Mouse (Mus musculus) cerebellum, postnatal 36 days (tissue): ENCODE measurements around the gene Clstn1.
"Not testable (repeated sequence)": the region's sequence is repeated elsewhere in the genome, so short reads cannot be mapped to it uniquely, and the experiment has no call there.

ENCODE experiments used
- DNase-seq, 2 experiments: peaks; one replicate each; pipeline ENCODE4 v3.0.0; 2021 to 2022; ENCODE audit warnings: mixed read lengths in 2 of 2

The Clstn1 gene

DNA sequence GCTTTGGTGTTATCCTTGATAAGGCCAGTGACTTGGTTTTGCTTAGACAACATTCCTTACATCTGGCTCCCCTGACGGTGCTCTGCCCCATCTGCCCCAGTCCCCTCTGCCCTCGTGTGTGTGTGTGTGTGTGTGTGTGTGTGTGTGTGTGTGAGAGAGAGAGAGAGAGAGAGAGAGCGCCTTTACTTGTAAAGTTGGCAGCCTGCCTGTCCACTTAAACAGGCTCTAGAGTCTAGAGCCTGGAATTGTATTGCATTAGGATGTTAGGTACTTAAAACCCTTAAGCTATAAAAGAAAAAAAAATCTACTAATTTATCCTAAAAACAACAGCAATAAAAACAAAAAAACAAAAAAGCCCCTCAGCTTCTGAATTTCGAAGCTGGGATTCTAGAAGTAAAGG lies 15.2 kb downstream of the Clstn1 start:
- DNase-seq, result no peak

DNA sequence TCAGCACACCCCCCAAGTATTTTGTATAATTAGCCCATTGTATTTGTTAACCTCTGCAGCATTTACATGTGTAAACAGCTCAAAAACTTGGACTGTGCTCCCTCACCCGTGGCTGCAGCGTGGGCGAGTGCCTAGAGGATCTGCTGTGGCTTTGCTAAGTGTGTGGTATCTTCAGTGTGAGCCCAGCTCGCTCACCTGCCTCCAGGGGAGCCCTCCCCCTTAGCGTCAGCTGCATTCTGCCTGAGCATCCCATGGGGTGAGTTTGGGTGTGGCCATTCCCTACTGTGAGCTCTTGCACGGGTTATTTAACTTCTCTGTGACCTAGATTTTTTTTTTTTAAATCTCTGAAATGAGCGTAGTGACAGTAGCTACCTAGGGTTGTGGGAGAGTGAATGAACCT lies 16.0 kb downstream of the Clstn1 start:
- no peak for DNase-seq

DNA sequence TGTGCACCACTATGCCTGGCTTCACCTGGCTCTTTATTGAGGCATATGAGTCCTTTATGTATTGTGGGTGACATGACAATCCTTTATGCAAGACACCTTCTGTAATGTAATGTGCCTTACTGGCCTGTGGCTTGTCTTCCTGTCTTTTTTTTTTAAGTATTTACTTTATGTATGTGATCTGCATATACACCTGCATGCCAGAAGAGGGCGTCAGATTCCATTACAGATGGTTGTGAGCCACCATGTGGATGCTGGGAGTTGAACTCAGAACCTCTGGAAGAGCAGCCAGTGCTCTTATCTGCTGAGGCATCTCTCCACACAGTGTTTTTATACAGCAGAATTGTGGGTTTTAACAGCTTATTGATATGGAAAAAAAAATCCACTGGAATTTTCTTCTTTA lies 17.6 kb downstream of the Clstn1 start:
- DNase-seq, result no peak

DNA sequence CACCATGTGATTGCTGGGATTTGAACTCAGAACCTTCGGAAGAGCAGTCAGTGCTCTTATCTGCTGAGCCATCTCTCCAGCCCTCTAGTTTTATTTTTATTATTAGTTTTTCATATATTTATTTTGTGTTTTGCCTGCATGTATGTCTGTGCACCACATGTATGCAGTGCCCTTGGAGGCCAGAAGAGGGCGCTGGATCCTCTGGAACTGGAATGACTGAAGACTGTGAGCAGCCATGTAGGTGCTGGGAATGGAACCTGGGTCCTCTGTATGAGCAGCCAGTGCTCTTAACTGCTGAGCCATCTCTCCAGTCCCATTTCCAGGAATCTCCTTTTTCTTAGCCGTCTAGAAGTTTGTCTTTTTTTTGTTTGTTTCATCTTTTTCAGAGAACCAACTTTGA lies 18.2 kb downstream of the Clstn1 start:
- DNase-seq, result no peak

DNA sequence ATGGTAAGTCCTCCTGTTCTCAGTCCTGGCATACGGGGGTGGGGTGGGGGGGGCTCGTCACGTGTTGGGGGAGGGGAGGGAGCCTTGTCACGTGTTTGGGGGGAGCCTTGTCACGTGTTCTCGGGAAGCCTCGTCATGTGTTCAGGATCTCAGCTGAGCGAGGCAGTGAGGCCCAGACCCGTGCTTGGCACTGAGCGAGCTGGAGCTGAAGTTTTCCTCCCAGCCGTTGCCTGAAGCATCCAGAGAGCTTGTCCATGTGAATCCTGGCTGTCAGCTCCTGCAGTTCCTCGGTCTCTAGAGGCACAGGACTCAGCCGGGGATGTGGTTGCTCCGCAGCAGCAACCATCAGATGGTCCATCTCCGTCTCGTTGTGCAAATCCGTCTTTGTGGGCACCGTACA lies 19.8 kb downstream of the Clstn1 start:
- DNase-seq, result no peak

DNA sequence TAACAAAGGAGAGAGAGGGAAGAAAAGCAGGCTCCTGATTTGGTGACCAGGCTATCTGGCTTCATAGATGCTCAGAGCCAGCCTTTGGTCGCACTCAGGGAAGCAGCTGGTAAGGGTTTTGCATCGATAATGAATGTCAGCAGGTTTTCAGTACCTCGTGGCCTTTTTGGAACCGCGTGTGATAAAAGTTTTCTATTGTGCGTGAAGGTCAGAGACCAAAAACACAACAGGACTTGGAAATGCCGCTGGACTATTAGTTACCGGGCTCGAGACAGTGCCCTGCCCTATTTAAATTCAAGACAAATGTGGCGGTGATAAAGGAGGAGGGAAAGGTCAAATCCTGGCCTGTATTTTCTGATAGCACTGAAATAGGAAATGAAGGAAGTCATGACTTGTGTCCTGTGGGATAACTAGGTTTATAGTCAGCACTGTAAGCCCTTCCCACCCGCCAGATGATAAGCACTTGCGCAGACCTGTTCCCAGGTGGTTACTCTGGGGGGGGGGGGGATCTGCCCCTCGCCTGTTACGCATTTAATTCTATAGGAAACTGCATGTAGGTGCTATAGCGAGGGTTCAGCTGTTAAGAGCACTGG lies 20.6 kb downstream of the Clstn1 start:
- DNase-seq, result no peak

DNA sequence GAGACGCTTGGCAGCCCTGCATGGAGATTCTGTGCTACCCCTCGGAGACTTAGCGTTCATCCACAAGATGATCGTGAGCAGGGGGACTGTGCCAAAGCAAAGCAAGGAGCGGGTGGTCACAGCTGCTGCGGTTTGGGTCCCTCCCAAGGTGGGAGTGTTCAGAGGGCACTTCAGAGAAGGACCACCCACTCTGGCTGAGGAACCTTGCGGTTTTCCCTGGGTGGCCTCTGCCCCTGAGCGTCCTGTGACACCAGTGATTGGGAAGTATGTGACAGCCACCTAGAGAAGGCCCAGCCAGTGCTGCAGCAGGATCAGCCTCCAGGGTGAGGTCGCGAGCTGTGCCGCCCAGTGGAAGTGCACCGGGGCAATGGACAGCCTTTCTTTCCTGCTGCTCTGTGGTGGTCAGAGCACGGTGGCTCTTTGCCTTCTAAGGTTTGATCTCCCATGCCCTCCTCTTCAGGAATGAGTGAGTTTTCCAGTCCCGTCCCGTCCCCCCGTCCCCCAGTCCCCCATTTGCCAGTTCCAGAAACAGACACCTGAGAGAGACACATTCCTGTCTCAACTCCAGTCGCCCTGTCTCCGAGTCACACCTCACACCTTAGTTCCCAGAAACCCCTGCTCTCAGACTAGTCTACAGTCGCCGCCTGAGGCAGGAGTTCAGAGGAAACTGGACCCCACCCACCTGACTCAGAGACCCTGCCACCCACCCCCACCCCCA lies 21.5 kb downstream of the Clstn1 start:
- DNase-seq, result no peak

DNA sequence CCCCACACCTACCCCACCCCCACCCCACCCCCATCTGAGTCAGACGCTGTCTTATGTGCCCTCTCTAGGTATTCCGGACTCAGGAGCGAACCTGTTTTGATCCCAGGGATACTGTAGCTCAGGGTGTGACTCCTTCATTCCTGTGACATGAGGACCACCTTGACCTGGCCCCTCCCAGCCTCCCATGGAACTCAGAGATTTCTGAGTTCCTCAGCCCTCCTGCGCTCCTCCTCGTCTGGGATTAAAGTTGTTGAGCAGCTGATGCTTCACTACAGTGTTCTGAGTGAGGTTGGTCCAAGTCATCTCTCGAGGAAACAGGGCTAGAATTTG lies 22.0 kb downstream of the Clstn1 start:
- no peak for DNase-seq

DNA sequence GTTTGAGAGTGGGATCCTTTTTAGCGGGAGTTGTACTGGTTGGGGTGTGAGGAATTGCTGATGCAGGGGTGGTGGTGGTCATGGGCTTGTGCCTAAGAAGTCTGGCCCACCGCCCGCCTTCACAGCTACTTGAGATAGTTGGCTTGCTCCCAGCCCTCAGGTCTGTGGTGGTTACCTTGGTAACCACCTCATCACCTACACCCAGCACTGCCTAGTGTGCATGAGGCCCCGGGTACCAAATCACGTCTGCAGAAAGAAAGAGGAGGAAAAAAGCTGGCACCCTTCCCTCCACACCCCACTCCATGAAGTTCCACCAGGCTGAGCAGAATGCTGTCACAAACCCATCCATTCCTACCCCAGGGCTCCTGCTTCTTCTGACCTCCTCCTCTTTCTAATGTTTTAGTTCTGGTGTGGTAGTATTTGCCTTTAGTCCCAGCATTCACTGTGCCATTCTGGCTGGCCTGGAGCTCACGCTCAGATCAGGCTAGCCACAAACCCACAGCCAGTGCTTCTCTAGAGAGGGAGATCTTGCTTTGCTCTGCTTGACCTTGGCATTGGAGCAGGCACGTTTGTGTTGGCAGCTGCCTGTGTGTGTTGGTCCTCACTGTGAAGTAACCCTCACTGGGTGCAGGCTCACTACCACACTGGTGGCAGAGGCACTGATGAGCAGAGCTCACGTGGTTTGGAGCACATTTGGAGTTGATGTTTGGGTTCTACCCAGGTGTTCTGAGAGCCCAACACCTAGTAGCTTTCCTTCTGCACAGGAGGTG lies 23.2 kb downstream of the Clstn1 start:
- no peak for DNase-seq

DNA sequence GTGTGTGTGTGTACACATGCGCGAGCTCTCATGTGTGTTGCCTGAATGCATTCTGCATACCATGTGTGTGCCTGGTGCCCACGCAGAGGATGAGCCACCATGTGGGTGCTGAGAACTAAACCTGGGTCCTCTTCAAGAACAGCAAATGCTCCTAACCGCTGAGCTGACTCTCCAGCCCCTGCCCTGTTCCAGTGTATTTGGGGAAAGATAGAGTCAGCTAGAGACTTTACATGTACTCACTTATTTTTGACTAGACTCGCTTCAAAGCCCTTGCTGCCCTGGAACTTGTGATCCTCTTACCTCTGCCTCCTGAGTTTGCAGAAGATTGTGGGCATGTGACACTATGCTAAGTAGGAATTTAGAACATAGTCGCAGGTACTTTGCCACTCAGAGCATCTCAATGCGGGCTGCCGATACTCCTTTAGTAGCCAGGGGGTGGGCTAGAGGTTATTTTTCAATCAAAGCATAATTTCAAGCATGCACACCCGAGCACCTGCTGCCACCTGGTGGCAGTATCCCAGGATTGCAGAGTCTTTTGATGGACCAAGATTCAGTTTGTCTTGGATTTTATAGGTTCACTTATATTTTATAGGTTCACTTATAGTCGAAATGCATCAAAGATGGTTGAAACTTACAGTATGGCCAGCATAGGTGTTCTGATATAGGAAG lies 25.2 kb downstream of the Clstn1 start:
- DNase-seq, result peak; percentile 58 to 69

DNA sequence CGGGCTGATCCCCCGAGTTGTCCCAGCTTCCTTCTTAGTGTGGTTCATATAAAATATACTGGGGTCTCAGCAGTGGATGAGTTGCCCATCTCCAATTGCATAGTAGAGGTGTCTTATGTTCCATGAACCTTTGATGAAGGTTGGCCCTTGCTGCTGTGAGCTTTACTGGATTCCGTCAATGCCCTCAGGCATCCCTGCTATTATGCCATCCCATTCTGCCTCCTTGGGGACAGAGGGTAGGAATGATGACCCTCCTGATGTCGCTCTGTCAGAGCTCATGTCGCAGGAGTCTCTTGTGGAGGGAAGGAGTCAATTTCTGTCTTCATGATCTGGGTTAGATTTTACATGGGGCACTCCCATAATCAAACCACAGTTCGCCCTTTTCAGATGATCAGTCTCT lies 27.2 kb downstream of the Clstn1 start:
- DNase-seq, result not testable (repeated sequence)

DNA sequence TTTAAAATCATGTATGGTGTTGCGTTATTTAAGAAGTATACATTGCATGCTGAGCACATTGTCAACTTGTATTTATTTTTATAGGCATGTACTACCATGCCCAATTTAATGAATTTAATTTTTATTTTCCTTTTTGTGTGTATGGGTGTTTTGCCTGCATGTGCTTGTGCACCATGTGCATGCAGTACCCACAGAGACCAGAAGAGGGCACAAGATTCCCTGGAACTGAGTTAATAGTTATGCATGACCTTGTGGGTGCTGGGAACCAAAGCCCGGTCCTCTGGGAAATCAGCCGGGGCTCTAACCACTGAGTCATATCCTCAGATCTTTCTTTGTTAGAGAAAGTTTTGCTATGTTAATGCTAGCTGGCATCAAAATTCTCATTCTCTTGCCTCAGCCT lies 28.6 kb downstream of the Clstn1 start:
- no peak for DNase-seq

DNA sequence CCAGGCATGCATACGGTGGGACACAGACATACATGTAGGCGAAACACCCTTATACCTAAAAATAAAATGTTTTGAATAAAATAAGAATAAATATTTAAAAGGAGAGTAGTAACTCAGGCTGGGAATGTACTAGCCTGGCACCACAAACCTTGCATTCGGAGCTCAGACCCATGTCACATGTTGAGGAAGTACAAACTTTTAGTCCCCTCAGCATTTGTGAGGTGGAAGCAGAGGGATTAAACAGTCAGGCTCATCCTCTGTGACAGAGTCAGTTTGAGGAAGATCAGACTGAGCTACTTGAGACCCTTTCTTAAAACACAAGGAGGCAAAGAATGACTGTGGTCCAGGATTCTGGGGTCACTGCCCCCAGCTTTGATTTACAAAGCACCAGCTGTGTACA lies 30.7 kb downstream of the Clstn1 start:
- DNase-seq, result not testable (repeated sequence)

DNA sequence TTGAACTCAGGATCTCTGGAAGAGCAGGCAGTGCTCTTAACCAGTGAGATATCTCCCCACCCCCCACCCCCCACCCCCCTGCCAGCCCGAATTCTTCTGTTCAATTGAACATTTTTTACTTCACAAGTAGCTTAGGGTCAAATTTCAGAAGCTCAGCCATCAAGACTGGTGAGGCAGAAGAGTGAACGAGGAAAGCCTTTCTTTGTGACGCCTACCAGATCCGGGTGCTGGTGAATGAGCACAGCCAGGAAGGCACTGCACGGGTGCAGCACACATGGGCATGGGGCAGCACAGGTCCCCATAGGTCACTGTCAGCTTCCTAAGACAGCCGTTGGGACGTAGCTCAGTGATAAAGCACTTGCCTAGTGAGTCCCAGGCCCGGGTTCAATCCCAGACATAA lies 33.7 kb downstream of the Clstn1 start:
- DNase-seq, result no peak

DNA sequence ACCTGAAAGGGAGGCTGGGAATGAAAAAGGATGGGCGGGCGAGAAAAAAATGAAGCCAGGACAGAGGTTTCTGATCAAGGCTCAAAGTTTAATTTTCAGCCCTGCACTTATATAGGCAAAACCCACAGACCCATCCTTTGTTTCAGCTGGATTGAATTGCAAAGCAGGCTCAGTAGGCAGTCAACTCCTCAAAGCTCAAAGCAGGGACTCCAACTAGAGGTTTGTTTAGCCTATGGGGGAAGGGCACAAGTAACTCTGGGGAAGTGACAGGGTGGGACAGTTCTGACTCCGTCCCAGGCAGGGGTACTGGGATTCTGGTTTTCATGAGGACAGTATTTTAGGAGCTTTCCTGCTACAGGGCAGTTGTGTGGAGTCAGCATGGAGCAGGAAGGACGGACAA lies 35.0 kb downstream of the Clstn1 start:
- no peak for DNase-seq

DNA sequence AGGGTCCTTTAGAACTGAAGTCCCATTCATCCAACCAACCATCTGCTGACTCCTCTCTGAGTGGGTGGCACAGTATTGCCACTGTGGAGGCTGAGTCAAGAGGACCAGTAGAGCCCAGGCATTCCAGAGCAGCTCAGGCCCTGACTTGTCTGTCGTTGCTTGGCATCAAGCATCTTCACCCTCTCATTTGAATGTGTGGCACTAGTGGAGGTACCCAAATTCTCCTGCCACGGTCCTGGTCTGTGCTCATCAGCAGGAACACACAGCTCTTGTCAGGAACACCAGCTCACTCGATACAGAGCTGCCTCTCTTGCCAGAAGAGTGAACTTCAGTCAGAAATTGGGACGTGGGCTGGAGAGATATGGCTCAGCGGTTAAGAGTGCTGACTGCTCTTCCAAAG lies 37.4 kb downstream of the Clstn1 start:
- DNase-seq, result no peak

DNA sequence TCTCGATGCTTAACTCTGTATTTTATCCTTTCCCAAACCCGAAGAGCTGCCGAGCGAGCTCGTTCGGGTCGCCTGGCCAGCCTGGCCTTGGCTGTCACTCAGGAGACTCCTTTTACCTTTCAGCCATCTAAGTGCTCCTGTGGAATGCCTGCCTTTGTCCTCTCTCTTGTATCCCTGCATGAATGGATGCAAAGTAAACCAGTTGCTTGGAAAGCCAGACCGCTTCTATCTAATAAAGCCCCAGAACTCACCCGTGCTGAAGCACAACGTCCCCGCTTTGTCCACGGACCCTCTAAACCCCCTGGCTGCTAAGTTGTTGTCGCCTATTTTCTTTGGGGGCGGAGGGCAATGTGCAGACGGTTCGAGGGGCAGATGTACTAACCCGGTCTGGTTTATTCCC lies 40.5 kb downstream of the Clstn1 start:
- DNase-seq, result no peak

DNA sequence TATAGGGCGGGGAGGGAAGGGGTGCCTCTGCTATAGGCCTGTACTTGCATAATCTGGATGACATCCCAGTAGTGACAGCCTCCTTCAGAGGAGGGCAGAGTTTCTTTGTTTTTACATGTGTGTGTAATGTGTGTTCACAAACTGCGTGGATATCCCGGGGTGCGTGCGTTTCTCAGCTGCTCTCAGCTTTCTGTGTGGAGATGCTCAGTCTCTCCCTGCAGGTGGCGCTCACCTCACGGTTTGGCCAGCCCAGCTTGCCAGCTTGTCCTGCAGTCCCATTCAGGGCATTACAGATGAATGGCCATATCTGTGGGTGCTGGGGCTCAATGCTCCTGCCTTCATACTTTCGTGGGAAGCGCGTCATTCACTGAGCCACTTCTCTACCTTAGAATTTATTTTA lies 42.1 kb downstream of the Clstn1 start:
- DNase-seq, result peak; percentile 63 to 71

DNA sequence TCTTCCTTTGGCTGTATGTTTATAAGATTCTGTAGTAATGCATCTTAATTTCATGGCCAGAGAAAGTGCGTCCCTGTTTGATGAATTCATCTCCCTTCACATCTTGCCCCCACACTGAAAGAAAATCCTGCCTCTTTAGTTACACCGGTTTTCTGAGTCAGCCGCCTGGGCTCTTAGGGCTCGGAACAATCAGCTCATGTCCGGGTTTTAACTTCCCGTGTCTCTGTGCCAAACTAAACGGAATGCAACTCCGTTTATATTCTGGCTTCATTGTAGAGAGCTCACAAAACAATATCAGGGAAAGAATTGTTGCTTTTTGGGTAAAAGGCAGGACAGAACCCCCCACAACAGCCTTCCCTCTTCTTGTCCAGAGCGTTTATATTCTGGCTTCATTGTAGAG lies 42.5 kb downstream of the Clstn1 start:
- DNase-seq, result no peak

DNA sequence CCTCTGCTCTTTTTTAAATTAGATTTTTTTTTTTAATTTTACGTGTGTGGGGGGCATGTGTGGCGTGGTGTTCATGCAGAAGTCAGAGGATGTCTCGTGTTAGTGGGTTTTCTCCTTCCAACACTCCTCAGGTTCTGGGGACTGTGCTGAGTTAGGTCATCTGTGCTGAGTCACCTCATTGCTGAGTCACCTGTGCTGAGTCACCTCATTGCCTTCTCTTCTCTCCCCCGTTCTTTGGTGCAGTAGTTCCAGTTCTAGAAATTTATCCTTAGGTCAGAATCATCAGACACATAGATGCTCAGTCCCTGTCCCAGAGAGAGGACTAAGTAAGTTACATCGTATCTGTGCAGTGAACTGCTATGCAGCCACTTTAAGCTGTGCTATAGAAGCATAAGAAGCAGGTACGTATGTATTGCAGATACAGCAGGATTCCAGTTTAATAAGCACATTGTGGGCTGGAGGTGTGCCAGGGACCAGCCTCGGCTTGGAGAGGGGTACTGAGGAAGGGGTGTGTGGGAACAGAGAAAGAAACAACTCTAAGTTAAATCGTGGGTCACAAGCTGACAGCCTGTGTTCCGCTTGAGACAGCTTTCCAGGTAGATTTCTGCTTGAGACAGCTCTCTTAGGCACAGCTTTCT lies 46.5 kb downstream of the Clstn1 start:
- no peak for DNase-seq

DNA sequence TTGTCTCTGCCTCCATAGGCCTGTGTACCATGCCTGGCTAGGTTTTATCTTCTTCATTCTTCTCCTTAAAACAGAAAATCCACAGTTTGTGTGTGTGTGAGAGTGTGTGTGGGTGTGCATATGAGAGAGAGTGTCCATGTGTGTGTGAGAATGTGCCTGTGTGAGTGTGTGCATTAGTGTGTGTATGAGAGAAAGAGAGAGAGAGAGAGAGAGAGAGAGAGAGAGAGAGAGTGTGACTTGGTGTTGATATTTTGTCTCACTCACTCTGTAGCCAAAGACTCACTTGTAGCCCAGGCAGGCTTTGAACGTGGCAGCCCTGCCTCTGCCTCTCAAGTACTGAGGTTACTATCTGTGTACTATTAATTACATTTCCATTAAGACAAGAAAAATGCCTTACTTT lies 47.9 kb downstream of the Clstn1 start:
- no peak for DNase-seq

DNA sequence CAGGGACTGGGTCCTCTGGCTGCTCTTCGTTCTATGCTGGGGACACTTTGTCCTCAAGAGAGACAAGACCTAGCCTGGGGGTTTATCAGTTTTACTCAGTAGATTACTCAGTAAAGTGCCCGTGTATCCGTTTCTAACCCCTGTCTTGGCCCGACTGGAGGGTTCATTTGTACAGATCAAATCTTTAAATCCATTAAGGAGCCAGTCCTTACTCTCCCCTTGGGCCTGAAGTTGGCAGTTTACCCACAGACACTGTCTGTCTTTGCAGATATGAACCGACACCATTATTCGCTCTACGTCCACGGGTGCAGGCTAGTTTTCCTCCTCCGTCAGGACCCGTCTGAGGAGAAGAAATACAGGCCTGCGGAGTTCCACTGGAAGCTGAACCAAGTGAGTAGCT lies 48.7 kb downstream of the Clstn1 start:
- DNase-seq, result no peak

DNA sequence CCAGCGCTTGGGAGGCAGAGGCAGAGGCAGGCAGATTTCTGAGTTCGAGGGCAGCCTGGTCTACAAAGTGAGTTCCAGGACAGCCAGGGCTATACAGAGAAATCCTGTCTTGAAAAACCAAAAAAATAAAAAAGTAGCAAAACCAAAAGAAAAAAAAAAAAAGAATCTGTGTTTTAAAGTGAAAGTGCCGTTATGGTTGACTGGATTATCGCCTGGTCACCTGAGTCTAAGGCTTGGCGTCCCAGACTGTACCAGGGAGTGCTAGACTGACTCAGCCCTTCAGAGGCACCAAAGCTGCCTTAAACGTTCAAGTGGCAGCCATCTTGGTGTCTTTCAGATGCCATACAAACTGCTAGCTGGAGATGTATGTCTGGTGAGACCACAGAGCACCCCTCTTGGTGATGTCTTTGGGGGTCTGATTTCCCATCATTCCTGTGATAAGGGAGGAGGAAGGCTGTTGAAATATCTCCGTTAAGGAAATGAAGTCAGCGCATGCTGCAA lies 49.7 kb downstream of the Clstn1 start:
- DNase-seq, result no peak
